Mouse (Mus musculus) ES-E14 (cell line): ENCODE results near the gene Ergic1. TPM values are rescaled to one million over a fixed set of nuclear protein-coding genes. Genes with fewer than 3 reads are reported as not detected.
A peak's percentile ranks its signal among the peaks of the same experiment; 100 is the strongest.

Experiments
- DNase-seq: peaks from one replicate; pipeline ENCODE4 v3.0.0-alpha.2; 2013; ENCODE audit warnings: low read depth, low spot score
- H3K27ac ChIP-seq: 2 replicates; pipeline ENCODE4 v1.5.1; 2012; ENCODE audit warnings: low read depth, mild to moderate bottlenecking, low read length, moderate library complexity, mixed read lengths; ENCODE audit not compliant: poor library complexity, insufficient read depth, severe bottlenecking
- H3K36me3 ChIP-seq: 2 replicates; pipeline ENCODE4 v1.6.1; 2012; ENCODE audit warnings: mild to moderate bottlenecking, low read length, moderate library complexity, mixed read lengths; ENCODE audit not compliant: control insufficient read depth, poor library complexity, insufficient read depth, severe bottlenecking
- H3K4me1 ChIP-seq, 2 experiments: fragments of 150-350 bp in 1 of 2; sonication (generic) in 1 of 2; 2 replicates each; pipeline ENCODE4 v1.6.1; 2012; ENCODE audit warnings: low read length in 2 of 2, mild to moderate bottlenecking in 1 of 2, mixed read lengths in 1 of 2; ENCODE audit not compliant: control insufficient read depth in 2 of 2, insufficient read depth in 2 of 2, poor library complexity in 1 of 2
- H3K4me3 ChIP-seq, 2 experiments: fragments of 150-350 bp in 1 of 2; sonication (generic) in 1 of 2; 2 replicates each; pipeline ENCODE4 v1.5.1; 2012; ENCODE audit warnings: low read length in 2 of 2, low read depth in 1 of 2, mild to moderate bottlenecking in 1 of 2, mixed read lengths in 1 of 2; ENCODE audit not compliant: insufficient read depth in 1 of 2, poor library complexity in 1 of 2, severe bottlenecking in 1 of 2
- H3K9ac ChIP-seq: 2 replicates; pipeline ENCODE4 v1.6.1; 2012; ENCODE audit warnings: low read depth, mild to moderate bottlenecking, low read length, mixed read lengths; ENCODE audit not compliant: poor library complexity, insufficient read depth, severe bottlenecking
- H3K9me3 ChIP-seq: fragments of 150-350 bp; sonication (generic); 2 replicates; pipeline ENCODE4 v1.6.1; 2012; ENCODE audit warnings: low read depth, mild to moderate bottlenecking, low read length; ENCODE audit not compliant: control insufficient read depth, insufficient read depth
- CHD2 ChIP-seq: IDR thresholded peaks from 2 replicates; pipeline ENCODE4 v1.6.1; 2014; ENCODE audit warnings: mild to moderate bottlenecking, low read depth, low read length, inconsistent platforms
- HCFC1 ChIP-seq: IDR thresholded peaks from 2 replicates; pipeline ENCODE4 v1.6.1; 2012; ENCODE audit warnings: low read length, inconsistent platforms, borderline replicate concordance; ENCODE audit not compliant: insufficient read depth
- MAFK ChIP-seq: IDR thresholded peaks from 2 replicates; pipeline ENCODE4 v1.6.1; 2014; ENCODE audit warnings: mild to moderate bottlenecking, low read depth, low read length, inconsistent platforms; ENCODE audit not compliant: insufficient read depth
- ZC3H11A ChIP-seq: IDR thresholded peaks from 2 replicates; pipeline ENCODE4 v1.6.1; 2012; ENCODE audit warnings: low read depth, mild to moderate bottlenecking, inconsistent platforms, low read length, borderline replicate concordance
- ZNF384 ChIP-seq: IDR thresholded peaks from 2 replicates; pipeline ENCODE4 v1.6.1; 2012; ENCODE audit warnings: low read depth, low read length, inconsistent platforms
- in situ Hi-C, 2 experiments: fragments of 600-800 bp; cut with MboI; formaldehyde crosslinking; loops; one replicate each; pipeline ENCODE4 v1.15.1; 2025; ENCODE audit warnings: low sequenced_read_pairs in 2 of 2, inconsistent platforms in 1 of 2; ENCODE audit not compliant: unreplicated experiment in 2 of 2
- total RNA-seq: library from RNA; depleted of rRNA; stranded (reverse); fragments of 300-350 nt; gene quantifications from 2 replicates; pipeline ENCODE4 v1.2.3, GENCODE M21; 2012

The Ergic1 gene
- total RNA-seq, 1 experiment = 97.5 TPM

DNA sequence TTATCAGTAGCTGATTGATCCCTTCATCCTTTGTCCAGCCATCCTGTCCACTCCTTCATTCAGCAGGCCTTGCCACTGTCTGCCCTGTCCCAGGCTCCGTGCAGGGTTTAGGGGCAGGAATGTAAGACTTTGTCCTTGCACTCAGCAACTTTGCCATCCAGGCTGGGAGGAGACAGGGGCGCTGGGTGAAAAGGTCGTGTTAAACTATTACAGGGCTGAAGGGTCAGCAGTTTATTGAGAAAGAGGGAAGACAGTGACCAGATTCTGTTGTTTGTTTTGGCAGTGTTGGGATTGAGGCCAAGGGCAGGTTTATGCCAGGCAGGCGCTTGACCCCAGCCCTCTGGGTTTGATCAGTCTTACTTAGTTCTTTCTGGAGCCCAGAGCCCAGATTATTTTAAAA, 76.6 kb downstream of the Ergic1 start:
- no peak for DNase-seq
- Histone ChIP-seq H3K4me1 (peaks cover 0 to 2% of the 10 kb centered on the region in 2 experiments; a peak in 1 of 4 replicates), H3K4me3 (no peak overlapping the region), H3K9ac (no peak overlapping the region), H3K27ac (no peak overlapping the region), H3K9me3 (no peaks in the 10 kb centered on the region), H3K36me3 (peaks cover 51% of the 10 kb centered on the region)
- no peak for TF ChIP-seq MAFK
- TF ChIP-seq ZNF384 = no peak
- in situ Hi-C loops = loop anchor here (5.0 to 10.0 kb wide), 2 partner anchors 171 to 173 kb away; no protein-coding TSS in a partner anchor

- Histone ChIP-seq H3K4me1 (peaks cover 0 to 2% of the 10 kb centered on the region in 2 experiments; a peak in 1 of 4 replicates), H3K4me3 (no peak overlapping the region), H3K27ac (no peak overlapping the region), H3K36me3 (peaks cover 56% of the 10 kb centered on the region), H3K9ac (0 out of 2 replicates have a peak overlapping the region, but pooled peaks have one; percentile 56), H3K9me3 (no peaks in the 10 kb centered on the region)
- in situ Hi-C loops = loop anchor here (5.0 to 10.0 kb wide), 2 partner anchors 171 to 174 kb away; no protein-coding TSS in a partner anchor
- TF ChIP-seq CHD2 (no peak), ZC3H11A (peak; percentile 68), ZNF384 (no peak)
- DNase-seq = peak; percentile 46
Measured at GRCm38 (mm10) chr17:26638655-26639054, 77.4 kb downstream of the Ergic1 start.

DNA sequence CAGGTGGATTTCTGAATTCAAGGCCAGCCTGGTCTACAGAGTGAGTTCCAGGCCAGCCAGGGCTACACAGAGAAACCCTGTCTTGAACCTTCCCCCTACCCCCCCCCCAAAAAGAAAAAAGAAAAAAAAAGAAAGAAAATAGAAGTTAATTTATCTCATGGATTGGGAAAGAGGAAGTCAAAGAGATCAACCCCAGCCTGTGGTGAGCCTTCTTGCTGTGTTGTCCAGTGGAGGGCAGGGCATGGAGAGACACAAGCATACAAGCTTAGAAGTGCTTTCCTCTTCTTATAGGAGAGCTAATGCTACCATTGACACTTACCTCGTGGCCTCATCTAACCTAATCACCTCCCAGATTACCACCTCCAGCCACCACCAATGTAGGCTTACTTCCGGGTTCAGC, 78.5 kb downstream of the Ergic1 start:
- in situ Hi-C loops = loop anchor here (5.0 to 10.0 kb wide), 2 partner anchors 172 to 175 kb away; no protein-coding TSS in a partner anchor
- DNase-seq = no peak
- H3K9me3 ChIP-seq = no peaks in the 10 kb centered on the region
- H3K4me1 ChIP-seq = peaks cover 0 to 5% of the 10 kb centered on the region in 2 experiments; a peak in 1 of 4 replicates
- H3K27ac ChIP-seq = no peak overlapping the region
- H3K4me3 ChIP-seq = no peak overlapping the region
- no peak for TF ChIP-seq CHD2
- TF ChIP-seq MAFK = no peak
- no peak for TF ChIP-seq HCFC1
- TF ChIP-seq ZC3H11A = no peak
- TF ChIP-seq ZNF384 = no peak
- peaks cover 62% of the 10 kb centered on the region for H3K36me3 ChIP-seq
- no peak overlapping the region for H3K9ac ChIP-seq

- Histone ChIP-seq H3K9me3 (no peaks in the 10 kb centered on the region), H3K36me3 (peaks cover 62% of the 10 kb centered on the region)
Measured at GRCm38 (mm10) chr17:26640286-26640740, 79.0 kb downstream of the Ergic1 start.

GRCm38 (mm10) chr17:26643456-26643855, 82.2 kb downstream of the Ergic1 start:
- Histone ChIP-seq H3K9me3 (no peaks in the 10 kb centered on the region), H3K9ac (no peak overlapping the region), H3K27ac (no peak overlapping the region), H3K4me1 (peaks cover 0 to 5% of the 10 kb centered on the region in 2 experiments; a peak in 1 of 4 replicates), H3K36me3 (peaks cover 55% of the 10 kb centered on the region), H3K4me3 (no peak overlapping the region)
- TF ChIP-seq ZNF384 = no peak
- TF ChIP-seq HCFC1 = no peak
- TF ChIP-seq ZC3H11A = no peak
- no peak for TF ChIP-seq CHD2
- no peak for TF ChIP-seq MAFK
- in situ Hi-C loops = no loop called here
- no peak for DNase-seq

More at GRCm38 (mm10) chr17:26640286-26640740, 79.0 kb downstream of the Ergic1 start:
- no peak for DNase-seq
- Histone ChIP-seq H3K27ac (no peak overlapping the region), H3K9ac (no peak overlapping the region), H3K4me1 (peaks cover 0 to 5% of the 10 kb centered on the region in 2 experiments; a peak in 1 of 4 replicates), H3K4me3 (no peak overlapping the region)
- in situ Hi-C loops = no loop called here
- TF ChIP-seq HCFC1 (no peak), MAFK (no peak)
